Mouse (Mus musculus) thymus, adult 18-20 months (tissue): ENCODE measurements around the gene Zc3h12c.

Experiments
- DNase-seq, 2 experiments: peaks; one replicate each; pipeline ENCODE4 v3.0.0; 2022; ENCODE audit warnings: mixed read lengths in 2 of 2

The Zc3h12c gene

DNA sequence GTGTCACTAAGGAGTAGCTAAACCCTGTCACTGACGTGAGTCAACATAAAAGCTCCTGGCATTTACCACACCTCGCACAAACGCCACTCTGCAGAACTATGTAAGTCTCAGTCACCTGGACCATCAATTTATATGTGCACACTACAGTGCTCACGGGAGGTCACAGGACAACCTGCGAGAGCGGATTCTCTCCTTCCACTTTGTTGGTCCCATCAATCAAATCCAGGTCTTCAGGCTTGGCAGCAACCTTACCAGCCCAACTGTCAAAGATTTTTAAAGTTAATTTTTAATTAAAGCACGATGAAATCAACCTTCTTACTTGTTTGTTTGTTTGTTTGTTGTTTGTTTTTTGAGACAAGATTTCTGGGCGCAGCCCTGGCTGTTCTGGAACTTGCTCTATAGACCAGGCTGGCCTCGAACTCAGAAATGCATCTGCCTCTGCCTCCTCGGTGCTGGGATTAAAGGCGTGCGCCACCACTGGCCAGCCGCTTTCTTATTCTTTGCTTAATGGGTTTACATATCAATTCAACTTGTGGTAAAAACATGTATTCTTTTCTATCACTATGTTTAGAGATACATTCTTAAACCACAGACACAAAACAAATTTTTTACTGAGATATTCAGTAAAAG is 3.2 kb downstream of the Zc3h12c start:
- DNase-seq, result no peak

GRCm38 (mm10) chr9:52160512-52160911 is 7.9 kb downstream of the Zc3h12c start:
- no peak for DNase-seq

- no peak for DNase-seq
These were observed 9.8 kb downstream of the Zc3h12c start for GRCm38 (mm10) chr9:52158561-52158960.

DNA sequence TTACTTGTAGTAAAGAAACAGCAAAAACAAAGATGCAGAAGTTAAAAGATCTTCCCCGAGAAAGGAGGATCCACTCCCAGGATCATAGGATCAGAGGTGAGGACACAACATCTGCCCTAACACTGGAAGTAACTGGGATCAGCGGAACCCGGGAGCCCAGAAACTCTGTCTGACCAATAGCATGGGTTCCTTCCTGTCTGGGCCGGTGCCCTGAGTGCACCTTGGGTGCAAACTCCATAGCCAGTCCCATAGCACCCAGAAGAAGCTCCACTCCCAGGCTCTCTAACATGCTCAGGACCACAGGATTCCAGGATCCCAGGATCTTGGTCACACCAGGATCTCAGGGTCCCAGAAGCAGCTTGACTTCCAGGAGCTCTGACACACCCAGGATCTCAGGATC is 13.0 kb downstream of the Zc3h12c start:
- no peak for DNase-seq

GRCm38 (mm10) chr9:52154253-52154652 is 14.1 kb downstream of the Zc3h12c start:
- DNase-seq, result no peak

GRCm38 (mm10) chr9:52152076-52152826 is 16.1 kb downstream of the Zc3h12c start:
- no peak for DNase-seq

- DNase-seq, result no peak
These were observed 18.6 kb downstream of the Zc3h12c start for GRCm38 (mm10) chr9:52149768-52150167.

GRCm38 (mm10) chr9:52149286-52149685 is 19.1 kb downstream of the Zc3h12c start:
- no peak for DNase-seq

- DNase-seq, result no peak
These were observed 19.5 kb downstream of the Zc3h12c start for GRCm38 (mm10) chr9:52148831-52149230.

DNA sequence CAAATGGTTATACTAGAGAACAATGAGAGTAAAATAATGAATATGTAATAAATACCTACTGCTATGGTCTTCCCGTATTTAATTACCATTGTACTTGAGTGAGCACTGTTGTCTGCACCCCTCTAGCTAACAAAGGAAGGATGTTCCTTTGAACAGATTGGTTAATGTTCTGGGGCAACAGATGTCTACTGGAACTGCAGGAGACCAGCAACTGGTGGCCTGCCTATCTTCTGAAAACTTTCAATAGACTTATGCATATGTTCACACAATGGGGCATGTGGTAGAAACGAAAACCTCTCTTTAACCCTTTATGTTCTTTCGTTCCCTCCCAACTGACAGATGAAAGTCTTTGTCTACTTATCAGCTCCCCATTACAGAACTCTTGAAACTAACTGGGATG is 20.1 kb downstream of the Zc3h12c start:
- DNase-seq, result no peak

DNA sequence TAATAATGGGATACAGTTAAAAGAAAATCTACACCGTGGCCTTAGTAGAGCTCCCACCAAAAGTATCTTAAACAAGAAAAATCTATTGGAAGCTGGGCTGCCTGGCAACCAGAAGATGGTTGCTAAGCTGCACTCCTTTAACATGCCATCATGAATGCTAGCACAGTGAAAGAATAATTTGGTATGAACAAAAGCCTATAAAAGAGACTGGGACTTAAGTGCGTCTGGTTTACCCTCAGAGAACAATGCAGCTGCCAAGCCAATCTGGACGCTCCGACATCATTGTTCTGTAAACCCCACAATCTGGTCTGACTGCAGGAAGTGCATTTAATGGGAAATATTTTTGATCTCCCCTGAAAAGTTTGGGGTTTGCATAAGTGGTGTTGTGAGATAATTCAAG is 22.1 kb downstream of the Zc3h12c start:
- no peak for DNase-seq

DNA sequence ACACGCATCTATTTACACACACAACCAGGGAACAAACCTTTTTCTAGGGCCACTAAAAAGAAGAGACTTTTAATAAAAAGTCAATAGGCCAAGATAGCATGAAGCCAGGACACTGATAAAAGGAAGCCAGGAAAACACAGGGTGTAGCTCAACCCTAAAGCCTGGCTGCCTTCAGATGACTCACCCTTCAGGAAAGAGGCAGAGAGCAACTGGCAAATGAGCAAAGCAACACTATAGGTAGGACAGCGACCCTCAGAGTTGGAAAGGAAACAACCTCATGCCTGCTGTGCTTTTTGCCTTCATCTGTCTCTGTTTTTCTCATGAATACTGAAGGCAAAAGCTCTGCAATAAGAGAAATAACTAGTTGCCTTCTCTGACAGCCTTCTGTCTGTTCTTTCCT is 35.6 kb downstream of the Zc3h12c start:
- no peak for DNase-seq

DNA sequence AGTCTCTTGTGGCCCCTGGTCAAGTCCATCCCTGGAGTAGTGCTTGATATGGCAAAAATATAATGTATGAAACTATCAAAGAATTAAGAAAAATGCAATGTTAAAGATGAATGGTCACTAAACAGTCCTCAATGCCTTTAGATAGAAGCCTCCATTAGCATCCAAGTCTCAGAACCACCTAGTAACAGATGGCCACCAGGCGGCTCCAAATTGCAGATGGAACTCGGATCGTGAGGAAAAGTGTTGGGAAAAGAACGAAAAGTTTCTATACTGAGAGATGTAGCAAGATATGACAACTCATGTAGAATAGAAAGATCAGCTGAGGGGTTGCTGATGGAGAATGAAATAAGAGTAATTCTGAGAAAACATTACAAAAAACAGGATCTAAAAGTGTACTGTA is 38.0 kb downstream of the Zc3h12c start:
- DNase-seq, result no peak

GRCm38 (mm10) chr9:52125225-52125624 is 43.1 kb downstream of the Zc3h12c start:
- DNase-seq, result no peak

- no peak for DNase-seq
These were observed 49.2 kb downstream of the Zc3h12c start for GRCm38 (mm10) chr9:52119212-52119611.

DNA sequence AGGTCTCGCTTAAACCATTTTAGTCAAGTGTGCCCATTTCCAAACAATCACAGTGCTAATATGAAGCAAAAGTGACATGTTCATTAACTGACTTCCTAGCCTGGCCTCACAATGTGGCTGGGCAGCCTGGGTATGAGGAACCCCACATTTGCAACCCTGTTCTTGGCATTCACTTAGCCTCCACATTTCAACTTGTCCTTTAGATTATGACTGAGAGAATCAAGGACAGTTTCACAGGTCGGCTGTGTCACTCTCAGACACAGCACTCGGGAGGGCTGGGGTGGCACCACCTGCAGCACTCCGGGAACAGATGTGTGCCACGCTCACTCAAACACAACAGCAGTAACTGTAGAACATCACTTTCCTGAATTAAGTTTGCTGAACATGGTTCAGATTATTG is 55.3 kb downstream of the Zc3h12c start:
- DNase-seq, result no peak

DNA sequence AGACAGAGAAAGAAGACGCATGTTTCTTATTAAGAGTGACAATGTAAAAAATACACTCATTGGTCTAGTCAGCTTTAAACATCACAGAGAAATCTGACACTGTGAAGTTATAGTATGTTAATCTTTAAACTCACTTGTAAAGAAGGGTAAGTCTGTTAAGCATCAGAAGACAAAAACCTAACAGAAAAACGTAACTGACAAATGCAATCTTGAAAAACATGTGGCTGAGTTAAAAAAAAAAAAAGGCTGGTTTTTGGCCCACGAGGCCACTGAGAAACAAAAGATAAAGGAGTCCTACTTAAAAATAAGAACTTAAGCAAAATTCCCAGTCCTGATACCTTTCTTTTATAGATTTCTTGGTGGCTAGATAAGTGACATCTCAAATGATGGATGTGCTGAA is 57.6 kb downstream of the Zc3h12c start:
- no peak for DNase-seq

GRCm38 (mm10) chr9:52107161-52107560 is 61.2 kb downstream of the Zc3h12c start:
- no peak for DNase-seq

DNA sequence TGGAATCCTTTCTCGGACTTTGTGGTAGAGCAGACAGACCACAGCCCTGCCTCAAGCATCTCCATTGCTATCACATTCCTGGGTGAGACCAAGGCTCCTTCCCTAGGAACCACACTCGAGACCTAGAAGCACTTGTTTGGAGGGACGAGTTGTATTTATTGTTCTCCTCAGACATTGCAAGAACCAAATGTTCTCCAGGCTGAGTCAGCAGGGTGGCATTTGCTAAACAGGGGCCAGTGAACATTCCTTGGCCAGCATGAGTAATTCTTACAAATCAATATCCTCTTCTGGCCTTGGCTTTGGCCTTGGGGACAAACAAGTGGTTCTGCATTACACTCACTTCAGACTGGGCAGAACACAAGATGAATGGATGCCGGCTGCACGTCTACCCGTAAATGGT is 62.9 kb downstream of the Zc3h12c start:
- no peak for DNase-seq

GRCm38 (mm10) chr9:52104225-52104615 is 64.2 kb downstream of the Zc3h12c start:
- no peak for DNase-seq

GRCm38 (mm10) chr9:52103448-52104224 is 64.7 kb downstream of the Zc3h12c start:
- DNase-seq, result no peak

- DNase-seq, result no peak
These were observed 66.1 kb downstream of the Zc3h12c start for GRCm38 (mm10) chr9:52102060-52102844.

GRCm38 (mm10) chr9:52100426-52100825 is 67.9 kb downstream of the Zc3h12c start:
- DNase-seq, result no peak
